Mouse (Mus musculus) CH12.LX (cell line): ENCODE data around the gene 2810408A11Rik. TPM values are rescaled to one million over a fixed set of nuclear protein-coding genes. Genes with fewer than 3 reads are reported as not detected.

ENCODE experiments used
- DNase-seq: peaks from one replicate; pipeline ENCODE4 v3.0.0-alpha.2; 2013; ENCODE audit errors: extremely low read depth
- H3K27ac ChIP-seq: 2 replicates; pipeline ENCODE4 v1.5.1; 2012; ENCODE audit warnings: low read depth, mild to moderate bottlenecking, control low read depth, moderate library complexity; ENCODE audit not compliant: insufficient read depth
- H3K27me3 ChIP-seq: replicated peaks from 2 replicates; pipeline ENCODE3; 2012; ENCODE audit warnings: inconsistent platforms
- H3K36me3 ChIP-seq, 2 experiments: replicated peaks in 1 of 2; 2 replicates each; pipeline versions ENCODE3 to v1.6.1; 2012; ENCODE audit warnings: inconsistent platforms in 1 of 2, low read length in 1 of 2, mild to moderate bottlenecking in 1 of 2, mixed read lengths in 1 of 2, moderate library complexity in 1 of 2; ENCODE audit not compliant: control insufficient read depth in 1 of 2, insufficient read depth in 1 of 2
- H3K4me1 ChIP-seq, 2 experiments: 2 replicates each; pipeline ENCODE4 v1.6.1; 2012; ENCODE audit warnings: inconsistent platforms in 1 of 2, moderate library complexity in 1 of 2; ENCODE audit not compliant: insufficient read depth in 2 of 2, control insufficient read depth in 1 of 2
- H3K4me2 ChIP-seq: 2 replicates; pipeline ENCODE4 v1.6.1; 2012; ENCODE audit warnings: low read depth, mild to moderate bottlenecking, control low read depth; ENCODE audit not compliant: poor library complexity, insufficient read depth, severe bottlenecking
- H3K4me3 ChIP-seq, 3 experiments: fragments of 150-350 bp in 1 of 3; sonication (generic) in 1 of 3; replicated peaks in 1 of 3; 2 replicates each; pipeline versions ENCODE3 to v1.5.1; 2011 to 2012; ENCODE audit warnings: low read depth in 2 of 3, low read length in 2 of 3, mild to moderate bottlenecking in 2 of 3, moderate library complexity in 2 of 3, control low read depth in 1 of 3, improper control_type of control experiment in 1 of 3, inconsistent platforms in 1 of 3, mixed read lengths in 1 of 3; ENCODE audit not compliant: poor library complexity in 1 of 3
- H3K79me2 ChIP-seq: replicated peaks from 2 replicates; pipeline ENCODE4 v1.6.1; 2012; ENCODE audit warnings: mild to moderate bottlenecking, moderate library complexity; ENCODE audit not compliant: control insufficient read depth, poor library complexity, insufficient read depth, severe bottlenecking; ENCODE audit errors: extremely low read depth
- H3K9ac ChIP-seq: 2 replicates; pipeline ENCODE4 v1.6.1; 2012; ENCODE audit warnings: low read depth, mild to moderate bottlenecking, control low read depth, moderate library complexity; ENCODE audit not compliant: insufficient read depth
- H3K9me3 ChIP-seq: replicated peaks from 2 replicates; pipeline ENCODE3; 2012; ENCODE audit warnings: low read length, inconsistent platforms, mixed read lengths
- BHLHE40 ChIP-seq: IDR thresholded peaks from 2 replicates; pipeline ENCODE4 v1.6.1; 2011; ENCODE audit warnings: mild to moderate bottlenecking, low read depth, low read length, improper control_type of control experiment
- CTCF ChIP-seq, 2 experiments: IDR thresholded peaks in 1 of 2; conservative IDR thresholded peaks in 1 of 2; 2 replicates each; pipeline ENCODE4 v1.5.1; 2011 to 2012; ENCODE audit warnings: low read depth in 2 of 2, low read length in 2 of 2, improper control_type of control experiment in 1 of 2, inconsistent platforms in 1 of 2, mild to moderate bottlenecking in 1 of 2, moderate library complexity in 1 of 2
- E2F4 ChIP-seq: IDR thresholded peaks from 2 replicates; pipeline ENCODE4 v1.6.1; 2011; ENCODE audit warnings: low read depth, low read length, improper control_type of control experiment; ENCODE audit not compliant: insufficient replicate concordance
- ELF1 ChIP-seq: IDR thresholded peaks from 2 replicates; pipeline ENCODE4 v1.6.1; 2014; ENCODE audit warnings: low read depth, mild to moderate bottlenecking, inconsistent platforms, low read length, improper control_type of control experiment
- EP300 ChIP-seq: IDR thresholded peaks from 2 replicates; pipeline ENCODE4 v1.6.1; 2011; ENCODE audit warnings: low read length, improper control_type of control experiment
- ETS1 ChIP-seq: conservative IDR thresholded peaks from 2 replicates; pipeline ENCODE4 v1.6.1; 2012; ENCODE audit warnings: low read depth, mild to moderate bottlenecking, inconsistent platforms, low read length, improper control_type of control experiment, moderate library complexity
- GABPA ChIP-seq: IDR thresholded peaks from 2 replicates; pipeline ENCODE4 v1.6.1; 2012; ENCODE audit warnings: low read depth, low read length, improper control_type of control experiment, inconsistent platforms; ENCODE audit not compliant: insufficient replicate concordance
- HCFC1 ChIP-seq: IDR thresholded peaks from 2 replicates; pipeline ENCODE4 v1.6.1; 2012; ENCODE audit warnings: low read depth, mild to moderate bottlenecking, inconsistent platforms, low read length, improper control_type of control experiment
- IRF4 ChIP-seq: IDR thresholded peaks from 2 replicates; pipeline ENCODE4 v1.6.1; 2014; ENCODE audit warnings: low read depth, mild to moderate bottlenecking, inconsistent platforms, low read length, improper control_type of control experiment
- JUN ChIP-seq: IDR thresholded peaks from 2 replicates; pipeline ENCODE4 v1.6.1; 2011; ENCODE audit warnings: low read depth, mild to moderate bottlenecking, low read length, improper control_type of control experiment, moderate library complexity; ENCODE audit not compliant: insufficient read depth
- KAT2A ChIP-seq: IDR thresholded peaks from 2 replicates; pipeline ENCODE4 v1.6.1; 2012; ENCODE audit warnings: low read length, improper control_type of control experiment, inconsistent platforms; ENCODE audit not compliant: insufficient replicate concordance
- MAFK ChIP-seq: IDR thresholded peaks from 2 replicates; pipeline ENCODE4 v1.6.1; 2011; ENCODE audit warnings: low read length, improper control_type of control experiment; ENCODE audit not compliant: insufficient replicate concordance
- MAX ChIP-seq: IDR thresholded peaks from 2 replicates; pipeline ENCODE4 v1.6.1; 2011; ENCODE audit warnings: low read length, improper control_type of control experiment
- MAZ ChIP-seq: IDR thresholded peaks from 2 replicates; pipeline ENCODE4 v1.6.1; 2012; ENCODE audit warnings: low read depth, mild to moderate bottlenecking, inconsistent platforms, low read length, improper control_type of control experiment, moderate library complexity
- MEF2A ChIP-seq: IDR thresholded peaks from 2 replicates; pipeline ENCODE4 v1.6.1; 2014; ENCODE audit warnings: low read depth, mild to moderate bottlenecking, inconsistent platforms, low read length, improper control_type of control experiment, borderline replicate concordance
- MXI1 ChIP-seq: IDR thresholded peaks from 2 replicates; pipeline ENCODE4 v1.6.1; 2011; ENCODE audit warnings: mild to moderate bottlenecking, low read depth, low read length, improper control_type of control experiment
- MYC ChIP-seq: IDR thresholded peaks from 2 replicates; pipeline ENCODE4 v1.6.1; 2011; ENCODE audit warnings: low read depth, mild to moderate bottlenecking, improper control_type of control experiment, low read length
- NELFE ChIP-seq: IDR thresholded peaks from 2 replicates; pipeline ENCODE4 v1.6.1; 2011; ENCODE audit warnings: low read depth, low read length, improper control_type of control experiment
- NRF1 ChIP-seq: IDR thresholded peaks from 2 replicates; pipeline ENCODE4 v1.6.1; 2014; ENCODE audit warnings: low read depth, mild to moderate bottlenecking, inconsistent platforms, low read length, improper control_type of control experiment, moderate library complexity
- PAX5 ChIP-seq: IDR thresholded peaks from 2 replicates; pipeline ENCODE4 v1.6.1; 2012; ENCODE audit warnings: low read length, inconsistent platforms, mixed read lengths
- POLR2A ChIP-seq: IDR thresholded peaks from 2 replicates; pipeline ENCODE4 v1.6.1; 2011; ENCODE audit warnings: low read depth, mild to moderate bottlenecking, improper control_type of control experiment, low read length
- POLR2AphosphoS2 ChIP-seq: IDR thresholded peaks from 2 replicates; pipeline ENCODE4 v1.6.1; 2011; ENCODE audit warnings: low read depth, low read length, improper control_type of control experiment
- RAD21 ChIP-seq: IDR thresholded peaks from 2 replicates; pipeline ENCODE4 v1.6.1; 2011; ENCODE audit warnings: low read depth, mild to moderate bottlenecking, low read length, improper control_type of control experiment, moderate library complexity
- RCOR1 ChIP-seq: conservative IDR thresholded peaks from 2 replicates; pipeline ENCODE4 v1.6.1; 2012; ENCODE audit warnings: low read depth, mild to moderate bottlenecking, inconsistent platforms, low read length, improper control_type of control experiment
- SIN3A ChIP-seq: IDR thresholded peaks from 2 replicates; pipeline ENCODE4 v1.6.1; 2012; ENCODE audit warnings: low read length, improper control_type of control experiment, inconsistent platforms
- UBTF ChIP-seq: IDR thresholded peaks from 2 replicates; pipeline ENCODE4 v1.6.1; 2012; ENCODE audit warnings: low read depth, mild to moderate bottlenecking, inconsistent platforms, low read length, improper control_type of control experiment, moderate library complexity
- USF2 ChIP-seq: conservative IDR thresholded peaks from 2 replicates; pipeline ENCODE4 v1.6.1; 2011; ENCODE audit warnings: low read depth, low read length, improper control_type of control experiment
- ZC3H11A ChIP-seq: IDR thresholded peaks from 2 replicates; pipeline ENCODE4 v1.6.1; 2012; ENCODE audit warnings: low read depth, mild to moderate bottlenecking, inconsistent platforms, low read length, improper control_type of control experiment
- ZKSCAN1 ChIP-seq: IDR thresholded peaks from 2 replicates; pipeline ENCODE4 v1.6.1; 2012; ENCODE audit warnings: low read depth, inconsistent platforms, low read length, improper control_type of control experiment, borderline replicate concordance
- ZMIZ1 ChIP-seq: IDR thresholded peaks from 2 replicates; pipeline ENCODE4 v1.6.1; 2012; ENCODE audit warnings: low read depth, mild to moderate bottlenecking, inconsistent platforms, low read length, improper control_type of control experiment
- ZNF384 ChIP-seq: IDR thresholded peaks from 2 replicates; pipeline ENCODE4 v1.6.1; 2012; ENCODE audit warnings: low read depth, low read length, improper control_type of control experiment, inconsistent platforms
- dilution Hi-C: fragments of 300-500 bp; cut with MboI; formaldehyde crosslinking; loops from 2 replicates; pipeline ENCODE4 v1.14.3; 2020; ENCODE audit warnings: low sequenced_read_pairs; ENCODE audit not compliant: extremely low pct_unique_long_range_greater_than_20kb, extremely low pct_ligation_motif_present
- in situ Hi-C: fragments of 300-500 bp; cut with MboI; formaldehyde crosslinking; loops from 3 replicates; pipeline ENCODE4 v1.14.3; 2019; ENCODE audit warnings: low sequenced_read_pairs, low pct_ligation_motif_present, low pct_unique_long_range_greater_than_20kb, mixed read lengths
- polyA plus RNA-seq: library from polyadenylated mRNA; unstranded; fragments of >175 nt; gene quantifications from 2 replicates; pipeline ENCODE4 v1.2.1, GENCODE M21; 2012; ENCODE audit warnings: low read depth; ENCODE audit not compliant: insufficient read length
- total RNA-seq, 2 experiments: library from RNA; depleted of rRNA; stranded (reverse); fragments of 300-350 nt in 1 of 2; fragments of >200 nt in 1 of 2; gene quantifications; 2 replicates each; pipeline ENCODE4 v1.2.3; 2012 to 2014

Gene 2810408A11Rik
- total and polyA plus RNA-seq, 3 experiments: 0.33 to 0.86 (median 0.59) TPM

GRCm38 (mm10) chr11:69901993-69902392, 1.2 kb upstream of the 2810408A11Rik start:
- no peaks in the 10 kb centered on the region for H3K27me3 ChIP-seq
- no peak for DNase-seq
- peaks cover 35 to 38% of the 10 kb centered on the region in 2 experiments for H3K36me3 ChIP-seq
- dilution Hi-C loops (no loop called here), in situ Hi-C loops (no loop called here)
- H3K27ac ChIP-seq: peak overlapping the region; percentile 50
- TF ChIP-seq RAD21 (no peak), POLR2A (no peak), POLR2AphosphoS2 (no peak), USF2 (no peak), ZC3H11A (no peak), KAT2A (no peak), MXI1 (no peak), ZKSCAN1 (no peak), MEF2A (no peak), PAX5 (no peak)
- no peaks in the 10 kb centered on the region for H3K9me3 ChIP-seq
- H3K9ac ChIP-seq: peak overlapping the region; percentile 81
- peaks cover 10% of the 10 kb centered on the region for H3K79me2 ChIP-seq
- H3K4me1 ChIP-seq: peaks cover 7 to 29% of the 10 kb centered on the region in 2 experiments
- H3K4me3 ChIP-seq: peak overlapping the region; percentile 70 to 97 (median 82)
- H3K4me2 ChIP-seq: peak overlapping the region; percentile 89

- Histone ChIP-seq H3K4me2 (peak overlapping the region; percentile 29), H3K4me1 (peaks cover 7 to 29% of the 10 kb centered on the region in 2 experiments)
- 0 out of 2 replicates have a peak, but pooled peaks have one; percentile 56 for TF ChIP-seq NELFE
- TF ChIP-seq MAFK: no peak
- no peak for TF ChIP-seq ZKSCAN1
- TF ChIP-seq ZNF384: 0 out of 2 replicates have a peak, but pooled peaks have one; percentile 3
- TF ChIP-seq MAX: peak; percentile 81
- TF ChIP-seq MEF2A: peak; percentile 90
- TF ChIP-seq RAD21: no peak
- TF ChIP-seq CTCF (conservative IDR thresholded peaks at IDR 0.05 in 1 of 2, IDR thresholded peaks at IDR 0.05 in 1 of 2; ENCODE audit: low read depth in 2 of 2, low read length in 2 of 2): no peak
- TF ChIP-seq POLR2AphosphoS2: no peak
- peak; percentile 94 for TF ChIP-seq UBTF
- TF ChIP-seq BHLHE40: peak; percentile 59
- no peak for TF ChIP-seq JUN
- peak; percentile 83 for TF ChIP-seq SIN3A
- peak; percentile 90 for TF ChIP-seq MXI1
- TF ChIP-seq ZMIZ1: no peak; the same call in 1 of the 2 replicates
- TF ChIP-seq EP300: no peak
- no peak for TF ChIP-seq PAX5
- peak; percentile 82; the same call in 1 of the 2 replicates for TF ChIP-seq E2F4
- TF ChIP-seq ZC3H11A: no peak
- peak; percentile 82; the same call in 1 of the 2 replicates for TF ChIP-seq MYC
- TF ChIP-seq ELF1: peak; percentile 93
- TF ChIP-seq MAZ: peak; percentile 95
- peak; percentile 69; the same call in 1 of the 2 replicates for TF ChIP-seq IRF4
- no peak for TF ChIP-seq USF2
- TF ChIP-seq GABPA: peak; percentile 70; the same call in 1 of the 2 replicates
- TF ChIP-seq HCFC1: peak; percentile 92
- no peak; the same call in none of the 2 replicates for TF ChIP-seq NRF1
- no peak for TF ChIP-seq RCOR1
- TF ChIP-seq ETS1: 0 out of 2 replicates have a peak, but pooled peaks have one; percentile 19
Measured at GRCm38 (mm10) chr11:69901406-69901846, 639 bp upstream of the 2810408A11Rik start.

More at GRCm38 (mm10) chr11:69901406-69901846, 639 bp upstream of the 2810408A11Rik start:
- Histone ChIP-seq H3K9ac (peak overlapping the region; percentile 81), H3K4me3 (peak overlapping the region; percentile 67 to 82 (median 70)), H3K27ac (peak overlapping the region; percentile 75), H3K36me3 (peaks cover 29 to 32% of the 10 kb centered on the region in 2 experiments), H3K9me3 (no peaks in the 10 kb centered on the region), H3K27me3 (no peaks in the 10 kb centered on the region), H3K79me2 (peaks cover 10% of the 10 kb centered on the region)
- peak; percentile 99 for DNase-seq
- in situ Hi-C loops: no loop called here
- dilution Hi-C loops: no loop called here
